Comparison of ENCODE assay signal across 8 mouse cellular contexts in the genomic region with DNA sequence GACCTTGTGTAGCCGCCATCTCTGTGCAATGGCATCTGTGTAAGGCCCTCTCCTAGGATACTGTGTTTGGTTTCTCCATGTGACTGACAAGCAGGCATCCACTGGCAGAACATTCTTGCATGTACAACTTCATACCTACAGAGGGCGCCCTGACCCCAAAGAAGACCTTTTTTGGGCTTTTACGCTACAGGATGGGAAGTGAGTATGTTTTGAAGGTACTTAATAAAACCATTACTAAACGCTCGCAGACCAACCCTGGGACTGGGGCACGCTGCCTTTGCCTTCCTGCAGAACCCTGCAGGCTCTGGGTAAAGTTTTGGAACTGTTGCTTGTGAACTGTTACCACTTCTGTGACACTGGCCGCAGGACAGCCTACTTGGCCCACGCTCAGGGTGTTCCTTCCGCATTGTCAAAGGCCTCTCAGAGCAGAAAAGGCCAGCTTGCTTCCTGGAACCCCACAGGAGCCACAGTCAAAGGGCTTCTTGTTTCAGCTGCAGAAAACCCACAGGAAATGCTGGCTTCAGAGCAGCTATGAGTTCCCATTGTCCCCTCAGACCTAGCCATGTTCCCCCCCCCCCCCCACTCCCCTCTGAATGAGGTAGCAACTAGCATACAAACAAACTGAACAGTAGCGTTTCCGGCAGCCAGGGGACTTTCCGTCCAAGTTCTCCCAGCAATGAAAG. TPM values are rescaled to one million over a fixed set of nuclear protein-coding genes. Genes with fewer than 3 reads are reported as not detected.
DNase-seq lines count a peak whose midpoint lies in the region; ATAC-seq and TF ChIP-seq lines count a peak whose summit lies in the region.

No protein-coding gene starts in this region.

- WGBS in hindbrain, embryonic 10.5 days, result 42% methylated on average over 12 of the region's 12 CpGs
- WGBS in lung, embryonic 14.5 days, result 28% methylated on average over 12 of the region's 12 CpGs

- no peak overlapping the region for H3K9ac ChIP-seq in lung, embryonic 14.5 days

- peak overlapping the region; percentile 45 for H3K4me2 ChIP-seq in lung, embryonic 14.5 days

- TF ChIP-seq CTCF in lung, embryonic 14.5 days (IDR thresholded peaks at IDR 0.05; ENCODE audit: low read depth), result peak; percentile 81

- peaks cover 8% of the 10 kb centered on the region for H3K4me1 ChIP-seq in hindbrain, embryonic 10.5 days (replicated peaks)
- H3K4me1 ChIP-seq in lung, embryonic 14.5 days (ENCODE audit: insufficient read depth), result no peaks in the 10 kb centered on the region

- H3K36me3 ChIP-seq in hindbrain, embryonic 10.5 days, result no peaks in the 10 kb centered on the region
- no peaks in the 10 kb centered on the region for H3K36me3 ChIP-seq in lung, embryonic 14.5 days (ENCODE audit: insufficient read depth)

- peak; percentile 76 for ATAC-seq in lung, embryonic 14.5 days (ENCODE audit: insufficient read depth)
- peak; percentile 62 for ATAC-seq in neutrophil, adult 5-6 weeks (ENCODE audit: extremely low read depth, insufficient number of reproducible peaks, low FRiP score, poor library complexity, severe bottlenecking)

- H3K27ac ChIP-seq in hindbrain, embryonic 10.5 days, result peak overlapping the region; percentile 45; the same call in 1 of the 2 replicates
- peak overlapping the region; percentile 86 for H3K27ac ChIP-seq in lung, embryonic 14.5 days (ENCODE audit: low read depth)

- no peaks in the 10 kb centered on the region for H3K27me3 ChIP-seq in hindbrain, embryonic 10.5 days (ENCODE audit: insufficient read depth, poor library complexity, severe bottlenecking)
- no peaks in the 10 kb centered on the region for H3K27me3 ChIP-seq in lung, embryonic 14.5 days (ENCODE audit: insufficient read depth, low read length)

- no peaks in the 10 kb centered on the region for H3K9me3 ChIP-seq in hindbrain, embryonic 10.5 days
- H3K9me3 ChIP-seq in lung, embryonic 14.5 days (ENCODE audit: low read depth, low read length), result no peaks in the 10 kb centered on the region

- DNase-seq in Muller cell, postnatal 12 days (ENCODE audit: inconsistent ontology term), result peak; percentile 94
- peak; percentile 60 for DNase-seq in cerebellum, adult 11-12 months
- peak; percentile 69 to 71 for DNase-seq in frontal cortex, adult 2 months (ENCODE audit: extremely low spot score in 1 of 2, low spot score in 1 of 2)
- peak; percentile 63 for DNase-seq in hindbrain, embryonic 10.5 days (ENCODE audit: low spot score)
- peak; percentile 80 for DNase-seq in layer of hippocampus, adult 9-10 months (ENCODE audit: low spot score)
- peak; percentile 88 for DNase-seq in lung, embryonic 14.5 days
- peak; percentile 80 for DNase-seq in thymus, postnatal 25 days

- H3K4me3 ChIP-seq in hindbrain, embryonic 10.5 days, result no peak overlapping the region
- no peak overlapping the region for H3K4me3 ChIP-seq in lung, embryonic 14.5 days (ENCODE audit: low read depth, low read length)

RNA-seq across cellular contexts. Expression of a gene that starts 13.1 kb away (rescaled TPM):
- 0.80 and 1.0 TPM in 2 replicates for polyA plus RNA-seq in frontal cortex, adult 2 months (2012; rRNA removed)
- polyA plus RNA-seq in hindbrain, embryonic 10.5 days (2016; fragmentation: Nextera tagmentation; extraction: Ambion mirVana), result 1.6 and 2.1 TPM in 2 replicates
- polyA plus RNA-seq in lung, embryonic 14.5 days (2014; fragmentation: Nextera tagmentation; extraction: Ambion mirVana), result 2.4 and 3.8 TPM in 2 replicates
- total RNA-seq in neutrophil, adult 5-6 weeks (2017), result 0.37 and 0.93 TPM in 2 replicates

RNA-seq across cellular contexts. Expression of a gene that starts 54.3 kb away (rescaled TPM):
- polyA plus RNA-seq in frontal cortex, adult 2 months (2012; rRNA removed), result 196 and 206 TPM in 2 replicates
- polyA plus RNA-seq in hindbrain, embryonic 10.5 days (2016; fragmentation: Nextera tagmentation; extraction: Ambion mirVana), result 128 and 131 TPM in 2 replicates
- polyA plus RNA-seq in lung, embryonic 14.5 days (2014; fragmentation: Nextera tagmentation; extraction: Ambion mirVana), result 131 and 133 TPM in 2 replicates
- total RNA-seq in neutrophil, adult 5-6 weeks (2017), result 51.6 and 53.2 TPM in 2 replicates
